Mouse (Mus musculus) G1E (cell line): ENCODE results near the gene Prkcb. TPM values are rescaled to one million over a fixed set of nuclear protein-coding genes. Genes with fewer than 3 reads are reported as not detected.

Source experiments
- ATAC-seq: 2 replicates; pipeline ENCODE4 v1.8.0; 2016; ENCODE audit warnings: mild to moderate bottlenecking; ENCODE audit not compliant: insufficient number of reproducible peaks, poor library complexity, low FRiP score, severe bottlenecking; ENCODE audit errors: extremely low read depth
- DNase-seq: peaks from one replicate; pipeline ENCODE4 v3.0.0; 2012; ENCODE audit warnings: low spot score
- H3K27me3 ChIP-seq: 2 replicates; pipeline ENCODE4 v1.6.1; 2012; ENCODE audit warnings: mild to moderate bottlenecking, low read length, inconsistent platforms; ENCODE audit not compliant: insufficient read depth
- H3K36me3 ChIP-seq: replicated peaks from 2 replicates; pipeline ENCODE3; 2012; ENCODE audit warnings: mild to moderate bottlenecking, inconsistent platforms
- H3K4me1 ChIP-seq: 2 replicates; pipeline ENCODE4 v1.6.1; 2012; ENCODE audit warnings: low read depth, low read length, inconsistent platforms, mixed read lengths; ENCODE audit not compliant: insufficient read depth
- H3K4me3 ChIP-seq: 2 replicates; pipeline ENCODE4 v1.5.1; 2012; ENCODE audit warnings: low read depth, mild to moderate bottlenecking, inconsistent platforms, low read length, moderate library complexity, mixed read lengths
- H3K9me3 ChIP-seq: replicated peaks from 2 replicates; pipeline ENCODE4 v1.6.1; 2012; ENCODE audit warnings: inconsistent platforms
- CTCF ChIP-seq: IDR thresholded peaks from 2 replicates; pipeline ENCODE4 v1.5.1; 2012; ENCODE audit warnings: low read depth, low read length, inconsistent platforms, mixed read lengths
- GATA1 ChIP-seq: IDR thresholded peaks from 2 replicates; pipeline ENCODE4 v1.6.1; 2012; ENCODE audit warnings: borderline replicate concordance, low read length, inconsistent platforms, mixed read lengths
- GATA2 ChIP-seq: IDR thresholded peaks from 2 replicates; pipeline ENCODE4 v1.6.1; 2012; ENCODE audit warnings: low read depth, low read length, inconsistent platforms, borderline replicate concordance
- POLR2AphosphoS5 ChIP-seq: IDR thresholded peaks from 2 replicates; pipeline ENCODE4 v1.6.1; 2012; ENCODE audit warnings: low read depth, low read length, inconsistent platforms; ENCODE audit not compliant: insufficient replicate concordance
- TAL1 ChIP-seq: conservative IDR thresholded peaks from 2 replicates; pipeline ENCODE4 v1.6.1; 2012; ENCODE audit warnings: low read depth, low read length, inconsistent platforms, mixed read lengths
- polyA plus RNA-seq: library from polyadenylated mRNA; stranded (reverse); fragments of >175 nt; gene quantifications from 2 replicates; pipeline ENCODE4 v1.2.3, GENCODE M21; 2012
- total RNA-seq, 2 experiments: library from RNA; stranded (forward) in 1 of 2; stranded (reverse) in 1 of 2; fragments of 200-1000 nt in 1 of 2; fragments of >200 nt in 1 of 2; fragmentation: Nextera tagmentation in 1 of 2; gene quantifications; 2 replicates each; pipeline ENCODE4 v1.2.3; 2014 to 2017

Prkcb gene
- total and polyA plus RNA-seq, 3 experiments = 0.55 TPM; not detected in 2

GRCm38 (mm10) chr7:122353329-122353728 is 64.8 kb downstream of the Prkcb start:
- Histone ChIP-seq H3K36me3 (no peaks in the 10 kb centered on the region), H3K27me3 (no peaks in the 10 kb centered on the region), H3K4me3 (no peak overlapping the region), H3K4me1 (no peaks in the 10 kb centered on the region), H3K9me3 (peaks cover 44% of the 10 kb centered on the region)
- TF ChIP-seq POLR2AphosphoS5 (no peak), TAL1 (no peak), GATA1 (no peak), CTCF (no peak), GATA2 (no peak)
- ATAC-seq = no peak
- DNase-seq = no peak

DNA sequence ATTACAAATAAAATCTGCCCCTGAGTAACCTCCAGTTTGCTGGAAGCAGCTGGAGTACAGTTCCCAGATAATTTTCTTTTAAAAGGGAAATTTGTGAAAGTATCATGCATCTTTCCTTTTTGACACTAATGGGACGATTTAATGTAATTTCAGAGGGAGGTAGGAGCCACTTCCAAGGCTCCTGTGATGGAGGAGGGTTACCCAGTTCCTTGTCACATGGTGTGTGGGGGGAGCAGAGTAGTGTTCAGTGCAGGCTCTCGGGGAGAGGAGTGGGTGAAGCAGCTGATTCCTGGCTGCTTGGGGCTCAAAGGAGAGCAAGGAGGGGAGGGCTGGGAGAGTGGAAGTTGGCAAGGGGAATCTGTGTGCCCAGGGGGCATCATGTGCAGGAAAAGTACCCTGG is 68.4 kb downstream of the Prkcb start:
- H3K4me3 ChIP-seq = no peak overlapping the region
- peaks cover 30% of the 10 kb centered on the region for H3K9me3 ChIP-seq
- DNase-seq (no peak), ATAC-seq (no peak)
- no peak for TF ChIP-seq CTCF
- TF ChIP-seq GATA2 = no peak
- H3K36me3 ChIP-seq = no peaks in the 10 kb centered on the region
- H3K4me1 ChIP-seq = no peaks in the 10 kb centered on the region
- H3K27me3 ChIP-seq = no peaks in the 10 kb centered on the region

- no peaks in the 10 kb centered on the region for H3K36me3 ChIP-seq
- no peaks in the 10 kb centered on the region for H3K27me3 ChIP-seq
- no peak for DNase-seq
- H3K9me3 ChIP-seq = peaks cover 27% of the 10 kb centered on the region
- ATAC-seq = no peak
- no peak overlapping the region for H3K4me3 ChIP-seq
- H3K4me1 ChIP-seq = no peaks in the 10 kb centered on the region
- TF ChIP-seq CTCF (no peak), TAL1 (no peak), POLR2AphosphoS5 (no peak), GATA2 (no peak), GATA1 (no peak)
Observed at GRCm38 (mm10) chr7:122357847-122358246, 69.3 kb downstream of the Prkcb start.

- Histone ChIP-seq H3K36me3 (no peaks in the 10 kb centered on the region), H3K27me3 (no peaks in the 10 kb centered on the region), H3K4me1 (no peaks in the 10 kb centered on the region), H3K4me3 (no peak overlapping the region; the same call in 1 of the 2 replicates), H3K9me3 (peaks cover 44% of the 10 kb centered on the region)
- TF ChIP-seq CTCF (no peak), POLR2AphosphoS5 (no peak), GATA2 (no peak), GATA1 (no peak), TAL1 (no peak)
- DNase-seq (no peak), ATAC-seq (no peak)
Observed at GRCm38 (mm10) chr7:122366635-122367034, 78.1 kb downstream of the Prkcb start.

GRCm38 (mm10) chr7:122367303-122368007 is 78.9 kb downstream of the Prkcb start:
- ATAC-seq = no peak
- no peak for DNase-seq
- Histone ChIP-seq H3K4me3 (no peak overlapping the region), H3K36me3 (no peaks in the 10 kb centered on the region), H3K9me3 (peaks cover 50% of the 10 kb centered on the region), H3K4me1 (no peaks in the 10 kb centered on the region), H3K27me3 (no peaks in the 10 kb centered on the region)
- TF ChIP-seq GATA2 = no peak
- TF ChIP-seq CTCF = no peak
- TF ChIP-seq GATA1 = no peak
- TF ChIP-seq POLR2AphosphoS5 = no peak
- TF ChIP-seq TAL1 = no peak

DNA sequence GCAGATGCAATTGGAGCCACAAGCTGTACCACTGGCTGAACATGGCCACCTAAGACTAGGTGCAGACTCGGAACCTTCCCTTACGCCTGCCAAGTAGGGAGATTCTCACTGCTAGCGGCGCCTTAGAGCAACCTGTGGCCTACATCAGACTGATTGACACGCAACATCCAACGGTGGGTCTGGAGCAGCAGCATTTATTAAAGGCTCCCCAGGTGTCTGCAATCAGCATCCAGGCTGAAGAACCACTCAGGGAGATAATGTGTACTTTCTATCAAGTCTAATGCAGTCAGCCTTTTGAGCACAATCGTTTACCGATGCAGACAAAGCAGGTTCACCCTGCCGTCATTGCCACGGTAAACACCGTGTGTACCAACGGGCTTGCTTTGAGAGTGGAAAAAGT is 81.9 kb downstream of the Prkcb start:
- TF ChIP-seq GATA2 (no peak), GATA1 (no peak), POLR2AphosphoS5 (no peak), TAL1 (no peak), CTCF (no peak)
- no peaks in the 10 kb centered on the region for H3K4me1 ChIP-seq
- no peak for ATAC-seq

More for the DNA sequence above, 81.9 kb downstream of the Prkcb start:
- no peak for DNase-seq
- Histone ChIP-seq H3K36me3 (no peaks in the 10 kb centered on the region), H3K27me3 (no peaks in the 10 kb centered on the region), H3K4me3 (no peak overlapping the region), H3K9me3 (peaks cover 39% of the 10 kb centered on the region)
